Mouse (Mus musculus) fibroblast of lung, adult 2 months (primary cell): ENCODE data around the gene Yju2.
A peak's percentile ranks its signal among the peaks of the same experiment; 100 is the strongest.

ENCODE experiments used
- DNase-seq: peaks from one replicate; pipeline ENCODE4 v3.0.0-alpha.2; 2011; ENCODE audit warnings: low read depth

Gene Yju2

DNA sequence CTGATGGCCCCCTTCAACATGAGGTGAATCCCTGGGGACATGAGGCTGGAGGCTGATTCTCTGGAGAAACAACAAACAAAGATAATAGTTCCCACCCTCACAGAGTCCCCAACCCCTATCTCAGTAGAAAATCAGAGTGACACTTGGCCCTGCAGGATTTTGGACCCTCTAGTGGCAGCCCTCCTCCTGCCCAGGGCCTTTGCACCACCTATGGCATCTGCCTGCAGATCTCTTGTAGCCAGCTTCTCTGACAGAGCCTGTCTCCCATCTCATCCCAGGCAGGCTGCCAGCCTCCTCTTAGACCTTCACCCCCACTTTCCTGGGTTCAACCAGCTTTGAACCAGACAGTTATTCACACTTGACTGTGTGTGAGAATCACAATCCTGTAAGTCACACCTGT lies 1.9 kb downstream of the Yju2 start:
- no peak for DNase-seq

DNA sequence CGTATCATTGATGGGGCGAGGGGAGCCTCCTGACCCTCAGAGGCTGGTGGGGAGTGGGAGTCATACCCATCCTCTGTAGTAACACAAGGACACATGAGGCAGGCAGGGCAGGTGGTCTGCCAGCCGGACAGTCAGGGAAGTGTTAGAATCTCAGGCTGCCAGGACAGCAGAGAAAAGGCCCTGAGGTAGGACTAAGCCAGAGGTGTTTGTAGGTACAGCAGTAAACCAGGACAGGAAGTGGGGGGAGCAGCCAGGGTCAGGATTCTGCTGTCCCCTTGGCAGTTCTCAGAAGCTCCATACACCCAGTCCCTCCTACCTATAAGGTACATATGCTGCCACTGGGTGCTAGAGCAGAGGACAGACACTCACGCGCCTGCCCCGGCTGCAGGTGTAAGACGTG lies 2.7 kb downstream of the Yju2 start:
- no peak for DNase-seq

DNA sequence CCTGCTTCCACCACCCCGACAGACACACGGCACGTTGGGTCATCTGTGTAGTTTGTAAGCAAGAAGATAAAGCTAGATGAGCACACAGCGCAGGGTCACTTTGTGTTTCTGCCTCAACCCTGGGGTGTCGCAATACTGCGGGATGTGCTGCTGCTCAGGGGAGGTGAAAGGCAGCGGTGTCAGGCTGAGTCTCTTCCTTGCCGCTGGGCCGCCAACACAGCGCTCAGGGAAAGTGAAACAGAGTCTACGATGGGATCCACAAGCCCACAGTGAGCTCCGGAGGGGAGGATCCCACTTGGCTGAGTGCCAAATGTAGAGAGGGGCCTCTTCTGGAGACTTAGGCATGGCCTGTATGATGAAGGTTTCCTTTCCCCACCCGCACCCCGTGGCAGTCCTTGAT lies 4.3 kb downstream of the Yju2 start:
- DNase-seq, result no peak

DNA sequence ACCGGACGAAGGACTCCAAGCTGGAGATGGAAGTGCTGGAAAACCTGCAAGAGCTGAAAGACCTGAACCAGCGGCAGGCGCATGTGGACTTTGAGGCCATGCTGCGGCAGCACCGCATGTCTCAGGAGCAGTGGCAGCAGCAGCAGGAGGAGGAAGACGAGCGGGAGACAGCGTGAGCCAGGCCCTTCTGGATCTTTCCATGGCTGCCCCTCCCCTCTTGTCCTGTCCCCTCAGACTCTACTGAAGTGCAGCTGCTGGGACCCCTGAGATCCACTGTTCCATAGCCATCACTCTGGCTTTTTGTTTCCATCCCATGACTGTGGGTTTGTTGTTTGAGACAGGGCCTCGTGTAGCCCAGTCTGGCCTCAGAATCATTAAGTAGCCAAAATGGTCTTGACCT lies 5.6 kb downstream of the Yju2 start:
- DNase-seq, result no peak

DNA sequence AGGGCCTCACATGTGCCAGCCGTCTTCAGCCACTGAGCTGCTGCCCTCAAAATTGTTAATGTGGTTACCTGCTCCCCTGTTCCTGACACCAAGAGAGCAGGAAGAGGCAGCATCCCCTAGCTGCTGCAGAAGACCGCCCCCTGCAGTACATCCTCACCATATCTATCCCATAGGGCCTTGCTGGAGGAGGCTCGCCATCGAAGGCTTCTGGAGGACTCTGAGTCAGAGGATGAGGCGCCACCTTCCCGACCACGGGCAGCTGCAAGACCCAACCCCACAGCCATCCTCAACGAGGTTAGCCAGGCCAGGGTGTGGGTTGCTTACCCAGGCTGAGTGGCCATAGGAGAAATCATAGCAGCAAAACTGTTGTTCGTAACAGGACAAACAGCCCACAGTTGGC lies 6.1 kb downstream of the Yju2 start:
- DNase-seq, result no peak

DNA sequence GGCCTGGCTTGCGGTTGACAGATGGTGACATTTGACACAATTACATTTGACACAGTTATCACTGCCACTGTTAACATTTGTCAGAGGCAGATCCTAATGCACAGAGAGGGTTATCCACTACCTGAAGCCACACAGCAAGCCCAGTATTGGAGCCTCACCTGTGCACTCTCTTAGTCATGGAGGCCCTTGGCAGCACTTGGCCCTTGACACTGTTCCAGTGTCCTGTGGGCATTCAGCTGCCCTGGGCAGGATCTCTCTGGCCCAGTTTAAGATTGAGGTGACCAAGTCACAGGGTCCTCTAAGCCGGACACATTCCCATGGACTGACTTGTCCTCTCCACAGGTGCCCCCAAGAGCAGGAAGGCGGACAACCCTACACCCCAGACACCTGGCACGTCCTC lies 8.3 kb downstream of the Yju2 start:
- no peak for DNase-seq

DNA sequence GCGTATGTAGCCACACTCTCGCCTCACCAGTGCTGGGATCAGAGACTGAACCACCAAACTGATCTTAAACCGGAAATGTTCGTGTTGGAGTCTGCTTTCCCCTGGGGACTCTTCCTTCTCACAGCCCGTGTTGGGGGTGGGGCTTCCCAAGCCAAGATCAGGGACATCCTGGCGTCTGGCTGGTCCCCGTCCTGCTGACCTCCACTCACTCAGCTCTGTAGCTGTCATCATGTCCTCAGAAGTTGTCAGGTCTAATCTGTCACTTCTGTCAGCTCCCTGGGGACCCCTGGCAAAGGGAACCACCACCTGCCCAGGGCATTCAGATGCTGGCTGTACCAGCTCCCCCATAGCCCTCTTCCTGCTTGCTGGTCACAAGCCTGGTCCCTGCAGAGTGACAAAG lies 9.3 kb downstream of the Yju2 start:
- DNase-seq, result no peak

DNA sequence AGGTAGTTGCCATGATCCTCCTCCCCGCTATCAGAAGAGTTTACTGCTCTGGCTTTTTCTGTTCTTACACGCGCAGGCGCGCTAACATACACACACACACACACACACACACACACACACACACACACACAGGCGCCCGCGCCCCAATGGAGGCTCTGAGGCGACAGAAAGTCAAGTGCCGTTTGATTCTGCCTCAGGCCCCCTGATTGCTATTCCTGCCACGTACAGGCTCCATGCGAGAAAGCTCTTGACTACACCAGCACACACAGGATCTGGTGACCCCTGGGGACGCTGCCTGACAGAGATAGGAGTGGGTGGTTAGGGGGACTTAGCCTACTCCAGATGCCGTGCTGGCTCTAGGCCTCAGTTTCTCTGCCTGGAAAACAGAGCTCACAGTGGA lies 10.7 kb downstream of the Yju2 start:
- no peak for DNase-seq

DNA sequence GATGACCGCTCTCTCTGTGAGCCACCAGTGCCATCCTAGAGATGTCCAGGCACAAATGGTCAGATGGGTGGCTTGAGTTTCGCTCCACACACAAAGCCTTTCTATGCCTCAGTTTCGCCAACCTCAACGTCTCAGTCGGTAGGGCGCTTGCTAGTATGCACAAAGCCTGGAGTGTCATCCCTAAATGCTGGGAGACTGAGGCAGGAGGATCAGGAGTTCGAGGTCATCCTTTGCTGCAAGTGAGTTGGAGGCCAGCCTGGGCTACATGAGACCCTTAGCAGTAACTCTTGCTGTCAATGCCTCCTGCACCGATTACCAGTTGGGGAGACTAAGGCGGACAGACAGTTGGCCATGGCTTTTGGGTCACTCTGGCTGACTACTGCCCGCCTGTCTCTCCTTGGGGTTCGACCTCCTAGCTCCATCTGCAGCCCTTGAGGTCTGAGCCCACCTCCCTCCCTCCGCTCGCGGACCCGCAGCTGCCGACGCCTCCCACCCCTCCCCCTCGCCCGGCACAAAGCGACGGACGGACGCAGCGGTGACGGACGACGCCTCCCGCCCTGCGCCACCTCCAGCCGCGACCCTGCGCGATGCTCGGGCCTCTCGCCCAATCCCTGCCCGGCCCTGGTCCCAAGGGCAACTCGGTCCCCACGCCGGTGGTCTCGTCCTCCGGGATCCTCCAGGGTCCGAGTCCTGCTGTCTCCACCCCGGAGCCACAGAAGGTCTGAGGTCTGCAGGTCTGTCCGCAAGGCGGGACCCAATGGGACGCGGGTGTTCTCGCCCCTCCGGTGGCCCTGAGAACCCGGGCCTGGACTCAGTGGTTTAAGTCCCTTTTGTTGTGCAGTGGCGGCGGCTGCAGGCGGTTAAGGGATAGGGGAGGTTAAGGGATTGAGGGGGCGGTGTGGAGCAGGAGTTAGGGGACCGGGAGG lies 11.3 kb downstream of the Yju2 start, which contains the start of gene Shd:
TSS of gene Shd (plus strand) at position 502 of the 926 bp plus-strand sequence.
- DNase-seq, result no peak

DNA sequence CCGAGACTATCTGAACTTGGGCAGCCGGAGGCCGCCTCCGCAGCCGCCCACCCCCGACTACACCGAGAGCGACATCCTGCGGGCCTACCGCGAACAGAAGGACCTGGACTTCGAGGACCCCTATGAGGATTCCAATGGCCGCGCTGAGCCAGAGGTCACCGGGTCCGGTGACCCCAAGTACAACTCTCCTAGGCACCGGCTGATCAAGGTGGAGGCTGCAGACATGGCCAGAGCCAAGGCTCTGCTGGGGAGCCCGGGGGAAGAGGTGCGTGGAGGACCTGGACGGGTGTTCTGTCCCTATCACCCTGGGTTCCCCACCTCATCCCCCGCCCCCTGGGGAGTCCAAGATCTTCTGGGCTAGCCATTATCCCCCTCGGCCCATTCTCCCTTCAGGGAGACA lies 12.6 kb downstream of the Yju2 start:
- no peak for DNase-seq

DNA sequence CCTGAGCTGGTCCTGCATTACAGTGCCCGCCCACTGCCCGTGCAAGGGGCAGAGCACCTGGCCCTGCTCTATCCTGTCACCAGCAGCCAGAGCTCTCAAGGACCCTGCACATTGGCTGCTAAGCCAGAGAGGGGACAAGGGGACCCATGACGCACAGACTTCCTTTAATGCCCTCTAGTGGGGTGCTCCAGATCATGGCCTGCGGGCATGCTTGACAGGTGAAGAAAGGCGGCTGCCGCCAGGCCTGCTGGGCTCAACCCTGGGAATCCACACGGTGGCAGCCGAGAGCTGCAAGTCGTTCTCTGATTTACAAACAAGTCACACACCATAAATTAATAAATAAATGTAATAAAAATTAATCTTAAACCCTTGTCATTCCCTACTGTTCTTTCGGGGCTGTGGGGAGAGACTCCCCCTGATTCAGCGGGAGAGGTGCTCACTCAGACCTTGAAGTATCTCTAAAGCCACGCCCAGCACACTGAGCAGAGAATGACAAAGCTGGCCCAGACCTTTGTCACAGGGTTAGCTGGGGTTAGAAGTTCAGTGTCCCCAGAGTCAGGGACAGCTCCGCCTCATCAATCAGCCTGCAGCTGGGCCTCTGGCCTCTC lies 17.5 kb downstream of the Yju2 start:
- peak; percentile 56 for DNase-seq

DNA sequence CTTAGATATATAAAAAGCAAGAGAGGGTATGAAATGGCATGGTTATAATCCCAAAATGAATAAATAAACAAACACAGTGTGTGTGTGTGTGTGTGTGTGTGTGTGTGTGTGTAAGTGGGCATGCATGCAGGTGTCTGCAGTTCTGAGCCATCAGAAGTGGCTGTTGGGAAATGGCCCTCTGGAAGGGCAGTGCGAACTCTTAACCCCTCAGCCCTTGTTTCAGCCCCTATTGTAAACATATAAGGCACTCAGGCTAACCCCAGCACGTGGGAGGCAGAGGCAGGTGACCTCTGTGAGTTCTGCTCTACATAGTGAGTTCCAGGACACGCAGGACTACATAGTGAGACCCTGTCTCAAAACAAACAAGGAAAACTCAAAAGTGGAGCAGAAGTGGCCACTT lies 18.4 kb downstream of the Yju2 start:
- no peak for DNase-seq

DNA sequence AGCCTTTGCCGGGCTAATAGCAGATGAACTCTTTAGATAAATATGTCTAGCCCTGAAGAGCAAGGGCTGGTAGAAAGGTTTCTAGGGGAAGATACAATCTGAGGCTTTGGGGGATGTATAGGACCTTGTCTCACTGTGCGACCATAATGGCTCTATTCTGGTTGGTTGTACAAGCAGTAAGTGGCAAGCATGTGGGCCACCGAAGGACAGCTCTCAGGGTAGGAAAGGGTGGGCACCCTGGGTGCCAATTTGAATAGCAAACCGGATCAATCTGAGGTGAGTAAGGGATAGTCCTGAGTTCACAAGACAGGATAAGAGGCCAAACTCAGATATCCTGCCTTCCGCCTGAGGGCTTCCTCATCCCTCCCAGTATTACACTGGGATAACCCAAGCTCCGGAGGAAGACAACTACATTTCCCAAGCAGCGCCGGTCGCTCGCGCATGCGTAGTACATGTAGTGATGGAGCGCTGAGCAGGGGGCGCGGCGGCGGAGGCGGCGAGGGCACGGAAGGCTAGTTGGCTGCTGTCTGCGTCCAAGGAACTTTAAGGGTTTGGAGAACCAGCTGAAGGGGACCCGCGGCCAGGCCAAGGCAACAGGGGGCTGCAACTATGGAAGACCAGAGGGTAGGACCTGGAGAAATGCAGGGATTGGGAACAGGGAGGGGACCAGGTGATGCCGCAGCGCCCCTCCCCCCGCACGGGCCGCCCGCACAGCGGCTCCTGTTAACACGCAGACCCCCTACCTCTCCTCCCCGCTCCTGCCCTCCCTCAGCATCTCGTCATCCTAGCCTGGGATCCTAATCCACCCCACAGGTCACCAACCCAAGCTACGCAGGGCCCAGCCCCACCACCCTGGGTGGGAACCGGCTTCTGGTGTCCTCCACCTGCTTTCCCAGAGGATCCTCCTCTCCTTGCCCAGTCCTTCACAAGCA lies 27.4 kb downstream of the Yju2 start, which contains the start of gene Fsd1:
TSS of gene Fsd1 (plus strand) at position 480 of the 932 bp plus-strand sequence.
- no peak for DNase-seq

DNA sequence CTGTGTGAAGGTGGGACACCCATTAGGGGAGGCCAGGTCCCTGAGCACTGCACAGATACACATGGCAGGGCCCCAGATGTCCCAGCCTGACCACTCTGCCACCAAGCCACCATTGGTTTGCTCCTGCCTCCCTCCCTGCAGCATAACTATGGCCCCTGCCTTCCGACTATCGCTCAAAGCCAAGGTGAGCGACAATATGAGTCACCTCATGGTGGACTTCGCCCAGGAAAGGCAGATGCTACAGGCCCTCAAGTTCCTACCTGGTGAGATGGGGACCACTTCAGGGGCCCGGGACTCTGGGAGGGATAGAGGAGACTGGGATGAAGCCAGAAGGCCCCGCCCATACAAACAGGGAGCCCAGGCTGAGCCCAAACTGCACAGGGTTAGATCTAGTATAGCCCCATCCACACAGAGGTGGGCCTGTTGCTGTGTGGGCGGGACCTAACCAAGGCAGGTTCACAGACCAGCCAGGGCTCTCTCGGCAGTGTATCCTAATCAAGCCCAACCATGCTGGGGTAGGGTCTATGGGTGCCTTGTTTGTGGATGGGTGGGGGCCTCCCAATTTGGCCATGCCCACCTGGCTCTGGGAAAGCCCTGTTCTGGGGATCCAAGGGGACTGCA lies 31.5 kb downstream of the Yju2 start:
- no peak for DNase-seq

DNA sequence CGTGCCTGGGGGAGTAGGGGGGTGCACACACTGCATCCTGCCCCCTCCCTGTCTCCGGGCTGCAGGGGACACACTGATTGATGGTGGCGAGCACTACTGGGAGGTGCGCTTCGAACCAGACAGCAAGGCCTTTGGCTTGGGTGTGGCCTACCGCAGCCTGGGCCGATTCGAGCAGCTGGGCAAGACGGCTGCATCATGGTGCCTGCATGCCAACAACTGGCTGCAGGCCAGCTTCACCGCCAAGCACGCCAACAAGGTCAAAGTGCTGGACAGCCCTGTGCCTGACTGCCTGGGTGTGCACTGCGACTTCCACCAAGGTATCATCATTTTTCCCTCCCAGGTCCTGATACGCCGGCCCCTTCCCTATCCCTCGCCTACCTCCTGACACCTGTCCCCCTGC lies 37.1 kb downstream of the Yju2 start:
- DNase-seq, result no peak

DNA sequence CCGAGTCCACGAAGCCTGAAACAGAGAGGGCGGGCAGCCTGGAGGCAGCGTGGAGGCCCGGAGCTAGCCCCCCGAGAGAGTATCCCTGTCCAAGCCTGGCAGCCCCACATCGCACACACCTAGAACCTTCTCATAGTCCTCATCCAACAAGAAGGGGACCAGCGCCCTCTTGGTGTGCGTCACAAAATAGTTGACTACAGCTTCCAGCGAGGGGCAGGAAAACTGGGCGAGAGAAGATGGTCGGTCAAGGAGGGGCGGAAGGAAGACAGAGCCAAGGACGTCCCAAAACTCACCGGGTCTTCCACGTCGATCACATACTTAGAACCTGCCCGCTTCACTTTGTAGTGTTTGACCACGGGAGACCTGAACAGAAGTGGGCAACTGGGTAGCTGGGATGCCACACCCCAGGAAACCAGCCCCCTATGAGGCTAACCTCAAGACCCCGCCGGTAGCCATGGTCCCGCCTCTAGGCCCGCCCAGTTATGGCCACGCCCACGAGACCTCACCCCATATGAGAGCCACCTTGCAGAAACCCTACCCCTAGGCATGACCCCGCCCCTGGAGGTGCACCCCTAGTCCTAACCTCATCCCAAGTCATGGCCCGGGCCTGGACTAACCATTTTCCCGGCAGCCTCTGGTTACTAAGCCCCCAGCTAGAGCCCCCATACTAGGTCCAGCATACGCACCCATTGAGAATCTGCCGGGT lies 41.0 kb downstream of the Yju2 start:
- DNase-seq, result no peak

DNA sequence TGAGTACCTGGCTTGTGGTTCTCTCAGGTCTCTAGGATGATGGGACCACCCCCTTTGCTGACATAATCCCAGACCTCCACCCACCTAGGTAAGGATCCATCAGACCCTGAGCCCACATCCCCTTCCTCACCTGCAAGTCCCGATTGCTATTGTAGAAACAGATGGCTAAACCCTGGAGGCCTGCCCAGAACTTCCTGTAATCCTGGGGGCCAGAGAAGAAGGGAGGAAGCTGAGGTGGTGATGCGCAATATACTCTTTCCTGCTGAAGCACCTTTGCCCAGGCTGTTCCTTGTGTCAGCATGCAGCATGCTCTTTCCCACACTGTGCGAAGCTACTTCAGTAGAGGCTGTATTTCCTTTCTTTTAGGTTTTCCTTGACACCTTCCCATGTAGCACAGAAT lies 44.1 kb downstream of the Yju2 start:
- no peak for DNase-seq

DNA sequence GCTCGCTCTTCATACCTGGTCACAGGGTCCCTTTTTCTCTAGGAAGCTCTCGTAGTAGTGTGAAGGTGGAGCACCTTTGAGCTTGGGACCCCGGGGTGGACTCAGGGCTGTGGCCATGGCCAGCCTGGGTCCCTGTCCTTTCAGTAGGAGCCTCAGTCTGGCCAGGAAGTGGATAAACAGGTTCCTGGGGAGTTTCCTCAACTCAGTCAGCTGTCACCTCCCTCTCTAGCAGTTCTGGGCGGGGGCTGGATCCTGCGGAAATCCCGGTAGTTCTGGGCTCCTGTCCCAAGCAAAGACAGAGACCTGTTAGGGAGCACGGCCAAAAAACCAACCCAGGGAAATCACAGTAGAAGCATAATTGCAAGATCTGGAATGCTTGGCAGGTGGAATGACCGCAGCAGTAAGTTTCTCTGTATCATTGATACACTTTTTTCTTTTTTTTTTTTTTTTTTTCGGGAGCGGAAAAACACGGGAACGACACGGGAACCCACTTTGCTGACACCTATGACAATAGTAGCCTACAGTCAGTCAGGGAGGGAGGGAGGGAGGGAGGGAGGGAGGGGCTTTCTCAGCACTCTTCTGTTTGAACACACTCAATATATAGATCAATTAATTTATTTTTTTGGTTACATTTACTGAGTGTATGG lies 46.6 kb downstream of the Yju2 start, which contains the start of the genes Stap2 and Mpnd:
TSS of gene Stap2 (minus strand) at position 170 of the 647 bp plus-strand sequence.
TSS of gene Mpnd (plus strand) at position 297 of the 647 bp plus-strand sequence.
- no peak for DNase-seq

DNA sequence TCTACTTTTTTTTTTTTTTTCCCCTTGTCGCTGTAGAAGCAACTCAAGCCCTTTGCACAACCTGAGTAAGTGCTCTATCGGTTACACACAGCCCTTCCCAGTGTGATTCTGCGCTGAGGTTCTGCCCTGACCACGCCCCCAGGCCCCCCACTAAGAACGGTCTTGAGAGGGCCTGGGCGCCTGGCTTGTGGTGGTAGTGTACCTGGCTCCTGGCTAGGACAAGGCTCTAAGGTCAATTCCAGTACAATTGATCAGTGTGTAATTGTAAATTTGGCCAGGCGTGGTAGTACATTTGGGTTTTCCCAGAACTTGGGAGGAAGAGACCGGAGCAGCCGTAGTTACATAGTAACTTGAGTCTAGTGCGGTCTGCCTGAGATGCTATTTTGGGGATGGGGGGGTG lies 48.1 kb downstream of the Yju2 start:
- DNase-seq, result no peak
